Mouse (Mus musculus) retina, postnatal 1 day (tissue): ENCODE data around the gene Gm17693.
"Not testable (repeated sequence)": the region's sequence is repeated elsewhere in the genome, so short reads cannot be mapped to it uniquely, and the experiment has no call there.

Source experiments
- DNase-seq: peaks from one replicate; pipeline ENCODE4 v3.0.0-alpha.2; 2012

The Gm17693 gene

GRCm38 (mm10) chrX:125705144-125705543, at the start of gene Gm17693:
Gm17693 (plus strand) TSS chrX:125705444.
- not testable (repeated sequence) for DNase-seq
